In genomic region chr7:144246271-144246670, GRCm38 (mm10) we compare ENCODE assay signal across 18 mouse cellular contexts.
"Had no signal": no experiment of that assay in that cellular context is flagged by ENCODE, and none has a peak within 500 bp of the region (broad histone marks: within the 10 kb centered on the region; RNA-seq: fewer than 3 reads in every experiment).

No protein-coding gene starts in this region.

- H3K9ac ChIP-seq: lung, embryonic 14.5 days; midbrain, embryonic 12.5 days; neural tube, embryonic 13.5 days; neural tube, embryonic 15.5 days had no signal

- DNase-seq: lung, embryonic 14.5 days; lung, postnatal 10 days; lung, postnatal 4 days; midbrain, embryonic 14.5 days; retina, postnatal 1 day; right cerebral cortex, adult 18-20 months; right cerebral cortex, postnatal 25 days; right cerebral cortex, postnatal 4 days; spleen, adult 18-20 months; thymus, adult 18-20 months; thymus, postnatal 14 days; thymus, postnatal 36 days had no signal

- H3K27ac ChIP-seq: midbrain, embryonic 10.5 days; midbrain, embryonic 12.5 days; neural tube, embryonic 13.5 days; neural tube, embryonic 15.5 days had no signal

- H3K4me3 ChIP-seq: midbrain, embryonic 10.5 days; midbrain, embryonic 12.5 days; myocyte; neural tube, embryonic 13.5 days; neural tube, embryonic 15.5 days had no signal

- H3K9me3 ChIP-seq: midbrain, embryonic 10.5 days; midbrain, embryonic 12.5 days; neural tube, embryonic 13.5 days; neural tube, embryonic 15.5 days had no signal

- ATAC-seq: midbrain, embryonic 16.5 days had no signal

- H3K27me3 ChIP-seq: neural tube, embryonic 15.5 days had no signal

- H3K4me1 ChIP-seq: midbrain, embryonic 12.5 days had no signal

- H3K4me2 ChIP-seq: lung, embryonic 14.5 days; midbrain, embryonic 12.5 days; neural tube, embryonic 13.5 days; neural tube, embryonic 15.5 days had no signal

- H3K36me3 ChIP-seq: midbrain, embryonic 10.5 days; midbrain, embryonic 12.5 days; neural tube, embryonic 13.5 days; neural tube, embryonic 15.5 days had no signal
